Mouse (Mus musculus): Measurements from ENCODE around the gene Zfp715. TPM values are rescaled to one million over a fixed set of nuclear protein-coding genes. Genes with fewer than 3 reads are reported as not detected.

Gene Zfp715
- polyA plus RNA-seq, 1 experiment from 2014 or later = 12.2 TPM

DNA sequence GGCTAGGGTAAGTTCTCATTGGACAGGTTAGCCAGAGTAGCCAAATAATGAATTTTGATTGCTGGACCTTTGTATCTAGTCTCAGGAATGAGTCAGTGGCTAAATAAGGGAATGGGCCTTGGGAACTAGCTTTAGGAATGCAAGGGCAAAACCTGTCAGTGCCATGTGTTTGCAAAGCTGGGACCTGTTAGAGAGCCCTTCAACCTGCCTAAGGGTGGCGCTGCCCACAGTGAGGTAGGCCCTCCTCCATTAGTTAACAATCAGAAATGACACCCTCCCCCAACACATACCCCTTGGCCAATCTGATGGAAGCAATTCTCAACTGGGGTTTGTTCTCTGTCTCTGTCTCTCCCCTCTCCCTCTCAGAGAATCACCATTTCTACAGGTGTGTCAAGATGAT lies 33.5 kb upstream of the Zfp715 start:
- Histone ChIP-seq H3K4me2 (ENCODE audit: low read depth, low read length) (no peak overlapping the region), H3K36me3 (ENCODE audit: control insufficient read depth, insufficient read depth) (no peaks in the 10 kb centered on the region), H3K4me1 (ENCODE audit: control insufficient read depth, insufficient read depth, low read length) (no peaks in the 10 kb centered on the region), H3K9ac (ENCODE audit: low read length) (no peak overlapping the region), H3K9me3 (replicated peaks; ENCODE audit: control insufficient read depth, low read length) (no peaks in the 10 kb centered on the region), H3K27ac (ENCODE audit: low read length) (no peak overlapping the region), H3K4me3 (ENCODE audit: low read length) (no peak overlapping the region), H3K27me3 (ENCODE audit: control insufficient read depth, insufficient read depth, low read length) (no peaks in the 10 kb centered on the region)
- no peak for ATAC-seq (replicated peaks; ENCODE audit: extremely low read depth, insufficient read depth, low FRiP score)
- 47% methylated on average over 1 of the region's 1 CpGs for WGBS

DNA sequence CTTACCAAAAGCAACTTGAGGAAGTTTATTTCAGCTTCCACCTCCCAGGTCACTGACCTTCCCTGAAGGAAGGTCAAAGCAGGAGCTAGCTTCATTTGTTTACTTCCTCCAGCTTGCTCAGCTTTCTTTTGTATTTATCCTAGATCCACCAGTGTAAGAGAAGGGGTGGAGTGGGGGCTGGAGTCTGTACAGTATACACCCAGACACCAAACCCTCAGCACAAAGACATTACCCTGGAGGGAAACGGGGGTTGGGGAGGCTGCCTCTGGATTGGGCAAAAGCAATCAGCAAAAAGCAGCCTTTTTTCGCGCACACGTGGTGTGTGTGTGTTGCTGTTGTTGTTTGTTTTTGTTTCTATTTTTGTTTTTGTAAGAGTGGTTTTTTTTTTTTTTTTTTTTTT lies 33.1 kb upstream of the Zfp715 start:
- WGBS = 65% methylated on average over 4 of the region's 4 CpGs
- no peaks in the 10 kb centered on the region for H3K4me1 ChIP-seq (ENCODE audit: control insufficient read depth, insufficient read depth, low read length)
- no peak overlapping the region for H3K9ac ChIP-seq (ENCODE audit: low read length)
- H3K4me2 ChIP-seq (ENCODE audit: low read depth, low read length) = no peak overlapping the region
- H3K36me3 ChIP-seq (ENCODE audit: control insufficient read depth, insufficient read depth) = no peaks in the 10 kb centered on the region
- ATAC-seq (replicated peaks; ENCODE audit: extremely low read depth, insufficient read depth, low FRiP score) = no peak
- no peak overlapping the region for H3K4me3 ChIP-seq (ENCODE audit: low read length)
- H3K27me3 ChIP-seq (ENCODE audit: control insufficient read depth, insufficient read depth, low read length) = no peaks in the 10 kb centered on the region
- H3K27ac ChIP-seq (ENCODE audit: low read length) = no peak overlapping the region
- H3K9me3 ChIP-seq (replicated peaks; ENCODE audit: control insufficient read depth, low read length) = no peaks in the 10 kb centered on the region

GRCm38 (mm10) chr7:43344491-43344890 lies 31.4 kb upstream of the Zfp715 start:
- no peaks in the 10 kb centered on the region for H3K9me3 ChIP-seq (replicated peaks; ENCODE audit: control insufficient read depth, low read length)
- WGBS = 66% methylated on average over 4 of the region's 4 CpGs
- H3K36me3 ChIP-seq (ENCODE audit: control insufficient read depth, insufficient read depth) = no peaks in the 10 kb centered on the region
- no peaks in the 10 kb centered on the region for H3K27me3 ChIP-seq (ENCODE audit: control insufficient read depth, insufficient read depth, low read length)
- H3K4me3 ChIP-seq (ENCODE audit: low read length) = no peak overlapping the region
- no peak for ATAC-seq (replicated peaks; ENCODE audit: extremely low read depth, insufficient read depth, low FRiP score)
- H3K9ac ChIP-seq (ENCODE audit: low read length) = no peak overlapping the region
- no peak overlapping the region for H3K27ac ChIP-seq (ENCODE audit: low read length)
- no peak overlapping the region for H3K4me2 ChIP-seq (ENCODE audit: low read depth, low read length)
- no peaks in the 10 kb centered on the region for H3K4me1 ChIP-seq (ENCODE audit: control insufficient read depth, insufficient read depth, low read length)

DNA sequence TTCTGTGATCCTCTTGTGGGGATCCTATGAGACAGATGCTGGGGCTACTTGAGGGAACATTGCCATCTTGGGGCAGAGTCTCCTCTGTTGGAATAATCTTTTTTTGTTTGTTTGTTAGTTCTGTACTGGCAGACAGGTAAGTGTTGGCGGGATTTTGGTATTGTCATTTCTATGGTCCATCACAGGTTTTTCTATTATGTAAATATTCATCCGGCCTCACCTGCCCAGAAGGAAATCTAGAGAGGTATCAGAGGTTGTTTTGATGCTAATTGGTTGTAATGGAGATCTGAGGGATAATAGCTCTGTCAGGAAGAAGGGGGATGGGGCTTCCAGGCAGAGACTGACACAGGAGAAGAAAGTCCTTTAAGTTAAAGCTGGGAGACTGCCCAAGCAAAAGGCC lies 30.9 kb upstream of the Zfp715 start:
- ATAC-seq (replicated peaks; ENCODE audit: extremely low read depth, insufficient read depth, low FRiP score) = no peak
- H3K9ac ChIP-seq (ENCODE audit: low read length) = no peak overlapping the region
- H3K4me1 ChIP-seq (ENCODE audit: control insufficient read depth, insufficient read depth, low read length) = no peaks in the 10 kb centered on the region
- no peaks in the 10 kb centered on the region for H3K9me3 ChIP-seq (replicated peaks; ENCODE audit: control insufficient read depth, low read length)
- no peak overlapping the region for H3K27ac ChIP-seq (ENCODE audit: low read length)
- no peaks in the 10 kb centered on the region for H3K27me3 ChIP-seq (ENCODE audit: control insufficient read depth, insufficient read depth, low read length)
- 78% methylated on average over 2 of the region's 2 CpGs for WGBS
- H3K4me2 ChIP-seq (ENCODE audit: low read depth, low read length) = no peak overlapping the region
- no peaks in the 10 kb centered on the region for H3K36me3 ChIP-seq (ENCODE audit: control insufficient read depth, insufficient read depth)
- H3K4me3 ChIP-seq (ENCODE audit: low read length) = no peak overlapping the region

DNA sequence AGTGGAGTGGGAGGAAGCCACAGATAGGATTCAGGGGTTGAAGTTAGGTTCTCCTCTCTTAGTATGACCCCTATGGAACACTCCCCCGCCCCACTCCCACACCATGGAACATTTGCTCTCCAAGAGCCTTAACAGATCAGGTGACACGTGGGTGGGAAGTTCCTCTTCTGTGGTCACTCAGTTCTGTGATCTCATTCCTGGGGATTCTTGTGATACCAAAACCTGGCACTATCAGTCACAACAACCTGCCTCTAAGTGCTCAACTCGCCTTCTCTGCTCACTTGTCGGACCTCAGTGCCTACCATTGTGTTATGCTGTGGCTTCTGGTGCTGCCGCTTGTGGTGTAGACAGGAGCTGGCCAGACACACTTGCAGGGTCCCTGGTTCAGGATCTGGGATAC lies 30.1 kb upstream of the Zfp715 start:
- no peak overlapping the region for H3K4me2 ChIP-seq (ENCODE audit: low read depth, low read length)
- H3K9ac ChIP-seq (ENCODE audit: low read length) = no peak overlapping the region
- no peak overlapping the region for H3K4me3 ChIP-seq (ENCODE audit: low read length)
- no peaks in the 10 kb centered on the region for H3K9me3 ChIP-seq (replicated peaks; ENCODE audit: control insufficient read depth, low read length)
- no peaks in the 10 kb centered on the region for H3K36me3 ChIP-seq (ENCODE audit: control insufficient read depth, insufficient read depth)
- WGBS = 57% methylated on average over 5 of the region's 5 CpGs
- ATAC-seq (replicated peaks; ENCODE audit: extremely low read depth, insufficient read depth, low FRiP score) = no peak
- no peaks in the 10 kb centered on the region for H3K4me1 ChIP-seq (ENCODE audit: control insufficient read depth, insufficient read depth, low read length)
- H3K27ac ChIP-seq (ENCODE audit: low read length) = no peak overlapping the region
- H3K27me3 ChIP-seq (ENCODE audit: control insufficient read depth, insufficient read depth, low read length) = no peaks in the 10 kb centered on the region

GRCm38 (mm10) chr7:43340771-43341170 lies 27.7 kb upstream of the Zfp715 start:
- H3K9me3 ChIP-seq (replicated peaks; ENCODE audit: control insufficient read depth, low read length) = no peaks in the 10 kb centered on the region
- H3K36me3 ChIP-seq (ENCODE audit: control insufficient read depth, insufficient read depth) = no peaks in the 10 kb centered on the region
- 74% methylated on average over 4 of the region's 4 CpGs for WGBS
- no peak for ATAC-seq (replicated peaks; ENCODE audit: extremely low read depth, insufficient read depth, low FRiP score)
- H3K4me1 ChIP-seq (ENCODE audit: control insufficient read depth, insufficient read depth, low read length) = no peaks in the 10 kb centered on the region
- H3K9ac ChIP-seq (ENCODE audit: low read length) = no peak overlapping the region
- no peak overlapping the region for H3K27ac ChIP-seq (ENCODE audit: low read length)
- no peak overlapping the region for H3K4me3 ChIP-seq (ENCODE audit: low read length)
- H3K27me3 ChIP-seq (ENCODE audit: control insufficient read depth, insufficient read depth, low read length) = no peaks in the 10 kb centered on the region
- H3K4me2 ChIP-seq (ENCODE audit: low read depth, low read length) = no peak overlapping the region

DNA sequence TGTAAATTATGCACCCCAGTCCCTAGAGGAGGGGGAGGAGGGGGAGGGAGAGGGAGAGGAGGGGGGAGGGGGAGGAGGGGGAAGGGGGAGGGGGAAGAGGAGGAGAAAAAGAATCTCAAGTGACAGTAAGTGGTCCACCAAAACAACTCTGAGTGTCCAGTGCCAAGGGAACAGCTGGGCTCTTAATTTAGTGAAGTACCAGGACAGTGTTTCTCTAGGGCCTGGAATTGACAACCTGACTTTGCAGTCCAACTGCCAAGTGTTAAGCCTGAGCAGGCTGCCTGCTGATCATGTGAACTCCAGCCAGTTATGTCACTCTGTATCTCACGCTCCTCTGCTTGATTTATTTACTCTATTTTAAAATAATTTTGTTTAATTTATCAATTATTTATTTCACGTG lies 20.8 kb upstream of the Zfp715 start:
- H3K4me2 ChIP-seq (ENCODE audit: low read depth, low read length) = no peak overlapping the region
- no peaks in the 10 kb centered on the region for H3K27me3 ChIP-seq (ENCODE audit: control insufficient read depth, insufficient read depth, low read length)
- WGBS = 45% methylated on average over 2 of the region's 2 CpGs
- no peaks in the 10 kb centered on the region for H3K9me3 ChIP-seq (replicated peaks; ENCODE audit: control insufficient read depth, low read length)
- H3K9ac ChIP-seq (ENCODE audit: low read length) = no peak overlapping the region
- ATAC-seq (replicated peaks; ENCODE audit: extremely low read depth, insufficient read depth, low FRiP score) = no peak
- no peaks in the 10 kb centered on the region for H3K36me3 ChIP-seq (ENCODE audit: control insufficient read depth, insufficient read depth)
- H3K4me3 ChIP-seq (ENCODE audit: low read length) = no peak overlapping the region
- no peak overlapping the region for H3K27ac ChIP-seq (ENCODE audit: low read length)
- H3K4me1 ChIP-seq (ENCODE audit: control insufficient read depth, insufficient read depth, low read length) = no peaks in the 10 kb centered on the region

DNA sequence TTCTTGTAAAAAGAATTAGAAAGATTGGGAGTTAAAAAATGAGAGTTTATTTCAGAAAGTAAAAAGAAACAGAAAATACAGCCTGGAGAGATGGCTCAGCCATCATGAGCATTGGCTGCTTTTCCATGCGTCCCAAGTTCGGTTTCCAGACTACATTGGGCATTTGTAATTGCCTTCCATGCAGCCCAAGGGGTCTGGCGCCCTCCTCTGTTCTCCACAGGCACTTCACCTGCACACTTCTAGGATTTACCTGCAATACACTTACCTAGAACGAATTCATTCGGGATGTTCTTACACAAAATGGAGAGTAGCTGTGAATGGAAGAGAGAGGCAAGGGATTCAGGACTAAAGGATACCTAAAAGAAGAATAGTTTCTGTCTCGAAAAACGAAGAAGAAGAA lies 20.1 kb upstream of the Zfp715 start:
- 27% methylated on average over 5 of the region's 7 CpGs for WGBS
- no peak overlapping the region for H3K4me3 ChIP-seq (ENCODE audit: low read length)
- no peak overlapping the region for H3K9ac ChIP-seq (ENCODE audit: low read length)
- H3K4me2 ChIP-seq (ENCODE audit: low read depth, low read length) = no peak overlapping the region
- H3K27me3 ChIP-seq (ENCODE audit: control insufficient read depth, insufficient read depth, low read length) = no peaks in the 10 kb centered on the region
- no peaks in the 10 kb centered on the region for H3K36me3 ChIP-seq (ENCODE audit: control insufficient read depth, insufficient read depth)
- H3K4me1 ChIP-seq (ENCODE audit: control insufficient read depth, insufficient read depth, low read length) = no peaks in the 10 kb centered on the region
- ATAC-seq (replicated peaks; ENCODE audit: extremely low read depth, insufficient read depth, low FRiP score) = no peak
- H3K9me3 ChIP-seq (replicated peaks; ENCODE audit: control insufficient read depth, low read length) = no peaks in the 10 kb centered on the region
- no peak overlapping the region for H3K27ac ChIP-seq (ENCODE audit: low read length)

DNA sequence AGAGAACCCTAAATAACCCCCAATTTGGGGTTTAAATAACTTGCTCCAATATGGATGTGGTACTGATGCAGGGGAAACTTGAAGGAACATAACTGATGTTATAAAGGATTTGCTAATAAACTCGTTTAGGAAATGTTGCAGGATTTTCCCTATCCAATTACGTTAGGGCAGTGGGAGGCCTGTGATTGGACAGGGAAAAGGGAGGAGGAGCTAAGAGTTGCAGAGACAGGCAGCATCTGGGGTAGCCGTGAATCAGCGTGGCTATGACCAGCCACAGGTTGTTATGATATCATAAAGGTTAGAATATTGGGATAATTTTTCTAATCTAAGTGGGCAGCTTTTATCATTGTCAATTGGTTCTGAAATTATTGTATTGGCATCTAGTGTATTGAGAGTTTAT lies 15.0 kb upstream of the Zfp715 start:
- no peaks in the 10 kb centered on the region for H3K9me3 ChIP-seq (replicated peaks; ENCODE audit: control insufficient read depth, low read length)
- H3K4me3 ChIP-seq (ENCODE audit: low read length) = no peak overlapping the region
- no peaks in the 10 kb centered on the region for H3K36me3 ChIP-seq (ENCODE audit: control insufficient read depth, insufficient read depth)
- no peaks in the 10 kb centered on the region for H3K27me3 ChIP-seq (ENCODE audit: control insufficient read depth, insufficient read depth, low read length)
- 58% methylated on average over 4 of the region's 4 CpGs for WGBS
- no peak for ATAC-seq (replicated peaks; ENCODE audit: extremely low read depth, insufficient read depth, low FRiP score)
- no peak overlapping the region for H3K27ac ChIP-seq (ENCODE audit: low read length)
- H3K4me1 ChIP-seq (ENCODE audit: control insufficient read depth, insufficient read depth, low read length) = no peaks in the 10 kb centered on the region
- H3K9ac ChIP-seq (ENCODE audit: low read length) = no peak overlapping the region
- no peak overlapping the region for H3K4me2 ChIP-seq (ENCODE audit: low read depth, low read length)

GRCm38 (mm10) chr7:43326223-43326780 lies 13.2 kb upstream of the Zfp715 start:
- H3K4me1 ChIP-seq (ENCODE audit: control insufficient read depth, insufficient read depth, low read length) = no peaks in the 10 kb centered on the region
- no peak overlapping the region for H3K27ac ChIP-seq (ENCODE audit: low read length)
- no peaks in the 10 kb centered on the region for H3K36me3 ChIP-seq (ENCODE audit: control insufficient read depth, insufficient read depth)
- no peaks in the 10 kb centered on the region for H3K27me3 ChIP-seq (ENCODE audit: control insufficient read depth, insufficient read depth, low read length)
- no peak overlapping the region for H3K4me3 ChIP-seq (ENCODE audit: low read length)
- 48% methylated on average over 10 of the region's 10 CpGs for WGBS
- no peak overlapping the region for H3K4me2 ChIP-seq (ENCODE audit: low read depth, low read length)
- H3K9me3 ChIP-seq (replicated peaks; ENCODE audit: control insufficient read depth, low read length) = no peaks in the 10 kb centered on the region
- H3K9ac ChIP-seq (ENCODE audit: low read length) = no peak overlapping the region
- no peak for ATAC-seq (replicated peaks; ENCODE audit: extremely low read depth, insufficient read depth, low FRiP score)

Measured in heart, embryonic 16.5 days (tissue).